Mouse (Mus musculus): Measurements from ENCODE around the gene Ppp1r3f.

DNA sequence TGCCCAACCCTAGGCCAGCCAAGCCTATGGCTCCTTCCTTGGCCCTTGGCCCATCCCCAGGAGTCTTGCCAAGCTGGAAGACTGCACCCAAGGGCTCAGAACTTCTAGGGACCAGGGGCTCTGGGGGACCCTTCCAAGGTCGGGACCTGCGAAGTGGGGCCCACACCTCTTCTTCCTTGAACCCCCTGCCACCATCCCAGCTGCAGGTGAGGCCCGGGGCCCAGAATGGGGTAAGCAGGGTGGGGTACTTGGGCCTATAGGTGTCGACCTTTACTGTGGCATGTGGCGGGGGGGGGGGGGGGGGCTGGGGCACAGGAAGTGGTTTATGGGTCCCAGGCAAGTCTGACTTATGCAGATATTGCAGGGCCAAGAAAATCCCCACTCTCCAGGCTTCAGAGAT is 12.3 kb upstream of the Ppp1r3f start:
- no peak for TF ChIP-seq CTCF (IDR thresholded peaks at IDR 0.05; ENCODE audit: insufficient read depth, low read depth, low read length)
- no peak for TF ChIP-seq POLR2A (IDR thresholded peaks at IDR 0.05; ENCODE audit: insufficient read depth, low read depth, low read length)

All from olfactory bulb, adult 2 months (tissue).